Comparison of ENCODE assay signal across 18 mouse cellular contexts in genomic region chr16:21630614-21631013, GRCm38 (mm10).
"Had no signal": no experiment of that assay in that cellular context is flagged by ENCODE, and none has a peak within 500 bp of the region (broad histone marks: within the 10 kb centered on the region; RNA-seq: fewer than 3 reads in every experiment).

No protein-coding gene starts in this region.

- H3K4me3 ChIP-seq: limb, embryonic 15.5 days; liver, embryonic 13.5 days; lung, embryonic 15.5 days; midbrain, embryonic 15.5 days; neural tube, embryonic 13.5 days; stomach, embryonic 15.5 days had no signal

- ATAC-seq: intestine, postnatal 0 days; liver, postnatal 0 days; midbrain, embryonic 15.5 days had no signal

- DNase-seq: kidney, adult 8-10 months; kidney, postnatal 36 days; layer of hippocampus, adult 9-11 months; layer of hippocampus, postnatal 36 days; liver, embryonic 13.5 days; liver, postnatal 0 days; lung, postnatal 14 days; right cerebral cortex, adult 18-20 months; right cerebral cortex, postnatal 25 days; thymus, adult 2 months; thymus, postnatal 25 days had no signal

- H3K4me1 ChIP-seq: liver, embryonic 13.5 days; lung, embryonic 15.5 days; stomach, embryonic 15.5 days had no signal

- H3K27ac ChIP-seq: kidney, postnatal 0 days; limb, embryonic 15.5 days; liver, embryonic 13.5 days; lung, embryonic 15.5 days; midbrain, embryonic 15.5 days; neural tube, embryonic 13.5 days; stomach, embryonic 15.5 days had no signal
